Mouse (Mus musculus) liver, postnatal 0 days (tissue): ENCODE measurements around the gene Pnldc1.
A peak's percentile ranks its signal among the peaks of the same experiment; 100 is the strongest.

Experiments used
- CTCF ChIP-seq: sonication (generic); IDR thresholded peaks from 2 replicates; pipeline ENCODE4 v1.5.1; 2016; ENCODE audit warnings: antibody characterized with exemption, low read depth
- EP300 ChIP-seq: IDR thresholded peaks from 2 replicates; pipeline ENCODE4 v1.6.1; 2016; ENCODE audit warnings: antibody characterized with exemption, low read depth, mild to moderate bottlenecking

DNA sequence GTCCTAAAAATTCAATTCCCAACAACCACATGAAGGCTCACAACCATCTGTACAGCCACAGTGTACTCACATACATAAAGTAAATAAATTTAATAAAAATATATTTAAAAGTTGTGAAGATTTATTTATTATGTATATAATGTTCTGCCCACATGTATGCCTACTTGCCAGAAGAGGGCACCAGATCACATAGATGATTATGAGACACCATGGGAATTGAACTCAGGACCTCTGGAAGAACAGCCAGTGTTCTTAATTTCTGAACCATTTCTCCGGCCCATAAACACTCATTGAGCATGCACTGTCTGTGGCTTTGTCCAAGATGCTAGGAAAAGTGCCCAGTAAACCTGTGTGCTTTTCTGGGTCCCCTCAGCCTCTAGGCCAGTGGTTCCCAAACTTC, 28.8 kb downstream of the Pnldc1 start:
- peak; percentile 36 for TF ChIP-seq CTCF
- no peak for TF ChIP-seq EP300
